Comparison of ENCODE assay signal across 25 mouse cellular contexts in genomic region chr9:44191166-44191565, GRCm38 (mm10). TPM values are rescaled to one million over a fixed set of nuclear protein-coding genes. Genes with fewer than 3 reads are reported as not detected.
DNase-seq lines count a peak whose midpoint lies in the region; ATAC-seq and TF ChIP-seq lines count a peak whose summit lies in the region.
"Had no signal": no experiment of that assay in that cellular context is flagged by ENCODE, and none has a peak within 500 bp of the region (broad histone marks: within the 10 kb centered on the region; RNA-seq: fewer than 3 reads in every experiment).

No protein-coding gene starts in this region.

- H3K4me2 ChIP-seq in lung, embryonic 14.5 days = no peak overlapping the region
- no peak overlapping the region for H3K4me2 ChIP-seq in neural tube, embryonic 15.5 days
- H3K4me2 ChIP-seq: embryonic facial prominence, embryonic 13.5 days; kidney, embryonic 15.5 days; limb, embryonic 15.5 days; lung, embryonic 15.5 days had no signal

- DNase-seq in lung, embryonic 14.5 days = peak; percentile 18
- DNase-seq in lung, adult 2 months = no peak
- DNase-seq in lung, postnatal 10 days = peak; percentile 16
- peak; percentile 16 for DNase-seq in skeletal muscle tissue, adult 2 months (ENCODE audit: low read depth, low spot score)
- DNase-seq in hindbrain, embryonic 10.5 days (ENCODE audit: low spot score) = no peak
- no peak for DNase-seq in heart, postnatal 10 days
- DNase-seq: adrenal gland, postnatal 25 days; cerebellum, adult 9-11 months; forebrain, postnatal 0 days; gastrocnemius, postnatal 36 days; heart, postnatal 4 days; thymus, postnatal 25 days had no signal

- no peak for TF ChIP-seq CTCF in lung, embryonic 14.5 days (IDR thresholded peaks at IDR 0.05; ENCODE audit: low read depth)
- no peak for TF ChIP-seq CTCF in lung, adult 2 months (IDR thresholded peaks at IDR 0.05; ENCODE audit: insufficient read depth, low read length)
- TF ChIP-seq CTCF in bone marrow macrophage, adult 2 months (IDR thresholded peaks at IDR 0.05; ENCODE audit: low read depth, low read length) = no peak

- ATAC-seq in lung, embryonic 14.5 days (ENCODE audit: insufficient read depth) = no peak
- ATAC-seq in neural tube, embryonic 15.5 days (ENCODE audit: low FRiP score) = no peak
- ATAC-seq: forebrain, postnatal 0 days; hindbrain, embryonic 16.5 days; intestine, embryonic 16.5 days; Patski had no signal

- no peaks in the 10 kb centered on the region for H3K27me3 ChIP-seq in lung, embryonic 14.5 days (ENCODE audit: insufficient read depth, low read length)
- no peaks in the 10 kb centered on the region for H3K27me3 ChIP-seq in hindbrain, embryonic 10.5 days (ENCODE audit: insufficient read depth, poor library complexity, severe bottlenecking)
- H3K27me3 ChIP-seq in neural tube, embryonic 15.5 days (replicated peaks) = no peaks in the 10 kb centered on the region
- H3K27me3 ChIP-seq: embryonic facial prominence, embryonic 13.5 days; kidney, embryonic 15.5 days; limb, embryonic 15.5 days; lung, embryonic 15.5 days; Patski had no signal

- WGBS in lung, embryonic 14.5 days = 75% methylated on average over 3 of the region's 3 CpGs
- 51% methylated on average over 3 of the region's 3 CpGs for WGBS in lung, adult 2 months
- 87% methylated on average over 3 of the region's 3 CpGs for WGBS in hindbrain, embryonic 10.5 days
- WGBS in neural tube, embryonic 15.5 days = 89% methylated on average over 3 of the region's 3 CpGs

- no peaks in the 10 kb centered on the region for H3K9me3 ChIP-seq in lung, embryonic 14.5 days (ENCODE audit: low read depth, low read length)
- H3K9me3 ChIP-seq in hindbrain, embryonic 10.5 days = no peaks in the 10 kb centered on the region
- no peaks in the 10 kb centered on the region for H3K9me3 ChIP-seq in neural tube, embryonic 15.5 days (replicated peaks)
- H3K9me3 ChIP-seq: embryonic facial prominence, embryonic 13.5 days; kidney, embryonic 15.5 days; limb, embryonic 15.5 days; lung, embryonic 15.5 days; midbrain, embryonic 10.5 days had no signal

- H3K27ac ChIP-seq in lung, embryonic 14.5 days (ENCODE audit: low read depth) = no peak overlapping the region
- H3K27ac ChIP-seq in bone marrow macrophage, adult 2 months (ENCODE audit: insufficient read depth, low read depth, low read length) = peak overlapping the region; percentile 45; the same call in 1 of the 2 replicates
- H3K27ac ChIP-seq in hindbrain, embryonic 10.5 days = no peak overlapping the region
- no peak overlapping the region for H3K27ac ChIP-seq in neural tube, embryonic 15.5 days (replicated peaks)
- H3K27ac ChIP-seq: embryonic facial prominence, embryonic 13.5 days; kidney, embryonic 15.5 days; limb, embryonic 15.5 days; lung, embryonic 15.5 days; midbrain, embryonic 10.5 days had no signal

- no peaks in the 10 kb centered on the region for H3K4me1 ChIP-seq in lung, embryonic 14.5 days (ENCODE audit: insufficient read depth)
- peaks cover 9% of the 10 kb centered on the region for H3K4me1 ChIP-seq in lung, adult 2 months (ENCODE audit: control insufficient read depth, insufficient read depth, low read length)
- H3K4me1 ChIP-seq in bone marrow macrophage, adult 2 months (ENCODE audit: control insufficient read depth, insufficient read depth, low read length) = peaks cover 41% of the 10 kb centered on the region
- no peaks in the 10 kb centered on the region for H3K4me1 ChIP-seq in hindbrain, embryonic 10.5 days (replicated peaks)
- H3K4me1 ChIP-seq in neural tube, embryonic 15.5 days = peaks cover 11% of the 10 kb centered on the region; the same call in 1 of the 2 replicates
- H3K4me1 ChIP-seq: kidney, embryonic 15.5 days; limb, embryonic 15.5 days; lung, embryonic 15.5 days; midbrain, embryonic 10.5 days had no signal

- intact Hi-C loops in heart, postnatal 10 days (cut with DNase I) = no loop called here

- TF ChIP-seq POLR2A in lung, adult 2 months (IDR thresholded peaks at IDR 0.05; ENCODE audit: borderline replicate concordance, extremely low read depth, low read depth, low read length) = no peak
- TF ChIP-seq POLR2A in bone marrow macrophage, adult 2 months (IDR thresholded peaks at IDR 0.05; ENCODE audit: borderline replicate concordance, low read depth, low read length) = no peak

- H3K4me3 ChIP-seq in lung, embryonic 14.5 days (ENCODE audit: low read depth, low read length) = no peak overlapping the region
- H3K4me3 ChIP-seq in lung, adult 2 months (replicated peaks; ENCODE audit: extremely low read depth, low read depth, low read length) = no peak overlapping the region
- H3K4me3 ChIP-seq in bone marrow macrophage, adult 2 months (ENCODE audit: insufficient read depth, low read length) = no peak overlapping the region
- no peak overlapping the region for H3K4me3 ChIP-seq in hindbrain, embryonic 10.5 days
- H3K4me3 ChIP-seq in neural tube, embryonic 15.5 days (replicated peaks) = no peak overlapping the region
- H3K4me3 ChIP-seq: embryonic facial prominence, embryonic 13.5 days; kidney, embryonic 15.5 days; limb, embryonic 15.5 days; lung, embryonic 15.5 days; midbrain, embryonic 10.5 days had no signal

- no peak overlapping the region for H3K9ac ChIP-seq in lung, embryonic 14.5 days
- no peak overlapping the region for H3K9ac ChIP-seq in neural tube, embryonic 15.5 days (replicated peaks)
- H3K9ac ChIP-seq: embryonic facial prominence, embryonic 13.5 days; forebrain, postnatal 0 days; kidney, embryonic 15.5 days; limb, embryonic 15.5 days; lung, embryonic 15.5 days had no signal

- H3K36me3 ChIP-seq in lung, embryonic 14.5 days (ENCODE audit: insufficient read depth) = no peaks in the 10 kb centered on the region
- peaks cover 17% of the 10 kb centered on the region for H3K36me3 ChIP-seq in hindbrain, embryonic 10.5 days
- H3K36me3 ChIP-seq in neural tube, embryonic 15.5 days = no peaks in the 10 kb centered on the region
- H3K36me3 ChIP-seq: lung, embryonic 15.5 days had no signal

RNA-seq across cellular contexts. Expression of gene Cbl, which starts 42.7 kb away (rescaled TPM):
- polyA plus RNA-seq in lung, embryonic 14.5 days (2014; fragmentation: Nextera tagmentation; extraction: Ambion mirVana) = 20.9 and 21.9 TPM in 2 replicates
- polyA plus RNA-seq in lung, adult 2 months (2012; rRNA removed) = 9.0 and 14.2 TPM in 2 replicates
- 143 and 171 TPM in 2 replicates for polyA plus RNA-seq in bone marrow macrophage, adult 2 months (2012; ENCODE audit: insufficient read depth, insufficient read length, missing spikeins)
- polyA plus RNA-seq in hindbrain, embryonic 10.5 days (2016; fragmentation: Nextera tagmentation; extraction: Ambion mirVana) = 21.1 and 22.8 TPM in 2 replicates
- total RNA-seq in heart, postnatal 10 days (2021) = 10 to 100 TPM; 30.9 to 31.3 TPM
- polyA plus RNA-seq in neural tube, embryonic 15.5 days (2015; fragmentation: Nextera tagmentation; extraction: Ambion mirVana) = 18.2 and 20.2 TPM in 2 replicates

RNA-seq across cellular contexts. Expression of gene Ccdc153, which starts 49.3 kb away (rescaled TPM):
- polyA plus RNA-seq in lung, embryonic 14.5 days (2014; fragmentation: Nextera tagmentation; extraction: Ambion mirVana) = not detected in 2 replicates
- polyA plus RNA-seq in lung, adult 2 months (2012; rRNA removed) = 13.8 and 26.9 TPM in 2 replicates
- not detected in 2 replicates for polyA plus RNA-seq in bone marrow macrophage, adult 2 months (2012; ENCODE audit: insufficient read depth, insufficient read length, missing spikeins)
- polyA plus RNA-seq in hindbrain, embryonic 10.5 days (2016; fragmentation: Nextera tagmentation; extraction: Ambion mirVana) = not detected in 2 replicates
- total RNA-seq in heart, postnatal 10 days (2021) = not detected
- polyA plus RNA-seq in neural tube, embryonic 15.5 days (2015; fragmentation: Nextera tagmentation; extraction: Ambion mirVana) = not detected in 2 replicates
- total RNA-seq: gastrocnemius, postnatal 36 days; heart, postnatal 4 days had no signal
- polyA plus RNA-seq: embryonic facial prominence, embryonic 13.5 days; heart, embryonic 14.5 days; hindbrain, embryonic 16.5 days; intestine, embryonic 16.5 days; kidney, embryonic 15.5 days; limb, embryonic 15.5 days; midbrain, embryonic 10.5 days; neural tube, embryonic 11.5 days; Patski; small intestine, adult 2 months had no signal

RNA-seq across cellular contexts. Expression of gene Mcam, which starts 56.9 kb away (rescaled TPM):
- polyA plus RNA-seq in lung, embryonic 14.5 days (2014; fragmentation: Nextera tagmentation; extraction: Ambion mirVana) = 84.9 and 87.7 TPM in 2 replicates
- 170 and 209 TPM in 2 replicates for polyA plus RNA-seq in lung, adult 2 months (2012; rRNA removed)
- 0.29 TPM in 1 of 2 replicates, not detected in the other for polyA plus RNA-seq in bone marrow macrophage, adult 2 months (2012; ENCODE audit: insufficient read depth, insufficient read length, missing spikeins)
- polyA plus RNA-seq in hindbrain, embryonic 10.5 days (2016; fragmentation: Nextera tagmentation; extraction: Ambion mirVana) = 10.8 and 11.2 TPM in 2 replicates
- total RNA-seq in heart, postnatal 10 days (2021) = 100 to 1,000 TPM; 147 to 156 TPM
- polyA plus RNA-seq in neural tube, embryonic 15.5 days (2015; fragmentation: Nextera tagmentation; extraction: Ambion mirVana) = 17.3 and 22.6 TPM in 2 replicates

Comparison
In these comparisons a context has a peak if more than half of its experiments do, and no peak if none do; other contexts are left out.
1. DNase-seq: peak in lung, embryonic 14.5 days (single experiment), lung, postnatal 10 days (single experiment) and skeletal muscle tissue, adult 2 months (single experiment); none in lung, adult 2 months (single experiment), hindbrain, embryonic 10.5 days (single experiment) and heart, postnatal 10 days (0 of 2).
2. RNA of gene Ccdc153, which starts 49.3 kb away (polyA plus RNA-seq): 13.8 to 26.9 TPM in lung, adult 2 months; not detected in hindbrain, embryonic 10.5 days, not detected in lung, embryonic 14.5 days, not detected in bone marrow macrophage, adult 2 months and not detected in neural tube, embryonic 15.5 days; every median in the first group is over 10 times any median in the second.